Mouse (Mus musculus): Measurements from ENCODE around the gene Map3k15. TPM values are rescaled to one million over a fixed set of nuclear protein-coding genes. Genes with fewer than 3 reads are reported as not detected.

Gene Map3k15
- total RNA-seq, 2 experiments from 2014 or later = 1.6 to 2.3 TPM

GRCm38 (mm10) chrX:160137861-160138717, 149.9 kb downstream of the Map3k15 start, which contains the start of gene Pdha1:
Gene Pdha1, minus strand, starts transcription at chrX:160138413.
- peak within 1 kb of the TSS; percentile 96 for H3K27ac ChIP-seq
- peak; percentile 78 to 80 for DNase-seq (ENCODE audit: low spot score in 2 of 2)
- H3K4me3 ChIP-seq = peak within 1 kb of the TSS; percentile 72
- peak; percentile 27 for TF ChIP-seq CTCF (conservative IDR thresholded peaks at IDR 0.05)

DNA sequence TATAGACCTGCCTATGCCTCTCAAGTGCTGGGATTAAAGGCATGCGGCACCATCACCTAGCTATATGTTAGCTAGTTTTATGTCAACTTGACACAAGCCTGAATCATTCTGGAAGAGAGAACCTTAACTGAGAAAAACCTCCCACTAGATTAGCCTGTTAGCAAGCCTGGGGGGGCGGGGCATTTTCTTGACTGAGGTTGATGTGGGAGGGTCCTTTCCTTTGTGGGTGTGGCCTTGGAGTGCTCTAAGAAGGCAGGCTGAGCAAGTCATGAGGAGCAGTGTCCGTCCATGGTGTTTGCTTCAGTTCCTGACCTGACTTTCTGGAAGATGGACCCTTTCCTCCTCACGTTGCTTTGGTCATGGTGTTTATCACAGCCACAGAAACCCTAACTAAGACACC, 158.6 kb downstream of the Map3k15 start:
- TF ChIP-seq CTCF (conservative IDR thresholded peaks at IDR 0.05) = no peak
- DNase-seq (ENCODE audit: low spot score in 2 of 2) = no peak
- no peak overlapping the region for H3K27ac ChIP-seq
- no peak overlapping the region for H3K4me3 ChIP-seq

- Histone ChIP-seq H3K4me3 (no peak overlapping the region), H3K27ac (no peak overlapping the region)
- no peak for DNase-seq (ENCODE audit: low spot score in 2 of 2)
- no peak for TF ChIP-seq CTCF (conservative IDR thresholded peaks at IDR 0.05)
Measured at GRCm38 (mm10) chrX:160147406-160147805, 159.2 kb downstream of the Map3k15 start.

DNA sequence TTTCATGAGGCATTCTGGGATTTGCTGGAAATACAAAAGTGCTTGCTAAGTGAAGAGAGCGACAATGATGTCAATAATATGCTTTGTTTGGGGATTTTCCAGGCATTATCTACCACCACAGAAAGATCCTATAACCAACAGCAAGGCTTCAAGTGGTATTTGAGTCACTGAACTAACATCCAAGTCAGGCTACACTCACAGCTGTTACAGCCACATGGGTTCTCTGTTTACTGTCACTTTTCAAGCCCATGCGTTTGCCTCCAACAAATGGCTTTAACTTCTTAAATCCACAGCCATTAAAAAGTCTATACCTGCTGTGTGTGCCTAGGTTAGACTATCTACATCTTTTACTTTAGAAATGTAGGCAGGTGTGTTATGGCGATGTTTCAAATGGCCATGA, 160.6 kb downstream of the Map3k15 start:
- Histone ChIP-seq H3K27ac (no peak overlapping the region), H3K4me3 (no peak overlapping the region)
- DNase-seq (ENCODE audit: low spot score in 2 of 2) = no peak
- TF ChIP-seq CTCF (conservative IDR thresholded peaks at IDR 0.05) = no peak

- H3K27ac ChIP-seq = no peak overlapping the region
- DNase-seq (ENCODE audit: low spot score in 2 of 2) = peak in 1 of 2 experiments; percentile 15
- TF ChIP-seq CTCF (conservative IDR thresholded peaks at IDR 0.05) = peak; percentile 75
- H3K4me3 ChIP-seq = no peak overlapping the region
Measured at GRCm38 (mm10) chrX:160153147-160153815, 165.0 kb downstream of the Map3k15 start.

GRCm38 (mm10) chrX:160164259-160164658, 176.0 kb downstream of the Map3k15 start:
- no peak overlapping the region for H3K27ac ChIP-seq
- H3K4me3 ChIP-seq = no peak overlapping the region
- DNase-seq (ENCODE audit: low spot score in 2 of 2) = no peak
- TF ChIP-seq CTCF (conservative IDR thresholded peaks at IDR 0.05) = no peak

GRCm38 (mm10) chrX:160166246-160166985, 178.2 kb downstream of the Map3k15 start:
- no peak for TF ChIP-seq CTCF (conservative IDR thresholded peaks at IDR 0.05)
- H3K27ac ChIP-seq = no peak overlapping the region
- no peak for DNase-seq (ENCODE audit: low spot score in 2 of 2)
- no peak overlapping the region for H3K4me3 ChIP-seq

DNA sequence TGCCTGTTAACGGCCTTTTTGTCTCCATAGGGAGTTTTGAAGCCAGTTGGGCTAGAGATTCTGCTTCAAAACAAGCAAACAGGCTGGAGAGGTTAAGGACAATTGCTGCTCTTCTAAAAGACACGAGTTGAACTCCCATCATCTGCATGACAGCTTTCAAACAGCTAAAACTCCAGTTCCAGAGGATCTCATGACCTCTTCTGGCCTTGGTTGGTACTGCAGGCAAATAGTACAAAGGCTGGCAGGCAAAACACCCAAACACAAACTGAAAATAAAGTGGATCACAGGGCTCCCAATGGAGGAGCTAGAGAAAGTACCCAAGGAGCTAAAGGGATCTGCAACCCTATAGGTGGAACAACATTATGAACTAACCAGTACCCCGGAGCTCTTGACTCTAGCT, 181.9 kb downstream of the Map3k15 start:
- no peak overlapping the region for H3K27ac ChIP-seq
- TF ChIP-seq CTCF (conservative IDR thresholded peaks at IDR 0.05) = peak; percentile 78
- H3K4me3 ChIP-seq = no peak overlapping the region
- peak; percentile 46 to 64 for DNase-seq (ENCODE audit: low spot score in 2 of 2)

Other genes with a start within 250 kb of the Map3k15 start
- 100 to 1,000 TPM; 220 to 221 TPM for gene Pdha1, start 150.0 kb downstream of the Map3k15 start, total RNA-seq (2021)